Mouse (Mus musculus): ENCODE measurements around the gene Golt1b. TPM values are rescaled to one million over a fixed set of nuclear protein-coding genes. Genes with fewer than 3 reads are reported as not detected.

Gene Golt1b
- 31.9 TPM for polyA plus RNA-seq (2017; shearing (Covaris generic))

GRCm38 (mm10) chr6:142387011-142387754 is at the start of gene Golt1b, which contains the start of gene Recql:
Gene Golt1b (plus strand): TSS chr6:142387221.
Gene Recql (minus strand): TSS chr6:142387087.

GRCm38 (mm10) chr6:142345440-142346038 is 41.5 kb upstream of the Golt1b start, which contains the start of gene Pyroxd1:
Gene Pyroxd1 (plus strand): TSS chr6:142345654.

GRCm38 (mm10) chr6:142412906-142413491 is 26.0 kb downstream of the Golt1b start, which contains the start of gene Spx:
Gene Spx (plus strand): TSS chr6:142413441.

Other genes with a start within 250 kb of the Golt1b start
- gene Slco1a6, start 178.7 kb upstream of the Golt1b start, polyA plus RNA-seq (2017; shearing (Covaris generic)): 0.87 TPM
- not detected for gene Iapp, start 88.8 kb upstream of the Golt1b start, polyA plus RNA-seq (2017; shearing (Covaris generic))
- gene Slco1a5, start 64.2 kb upstream of the Golt1b start, polyA plus RNA-seq (2017; shearing (Covaris generic)): not detected
- 23.4 TPM for gene Pyroxd1, start 41.6 kb upstream of the Golt1b start, polyA plus RNA-seq (2017; shearing (Covaris generic))
- gene Recql, start 134 bp upstream of the Golt1b start, polyA plus RNA-seq (2017; shearing (Covaris generic)): 46.9 TPM
- gene Spx, start 26.2 kb downstream of the Golt1b start, polyA plus RNA-seq (2017; shearing (Covaris generic)): not detected
- gene Gys2, start 85.9 kb downstream of the Golt1b start, polyA plus RNA-seq (2017; shearing (Covaris generic)): not detected
- 154 TPM for gene Ldhb, start 120.7 kb downstream of the Golt1b start, polyA plus RNA-seq (2017; shearing (Covaris generic))
- gene Kcnj8, start 184.4 kb downstream of the Golt1b start, polyA plus RNA-seq (2017; shearing (Covaris generic)): not detected

Measured in activated CD4-positive, CD25-positive, alpha-beta regulatory T cell, adult 9 weeks (primary cell).